Mouse (Mus musculus) frontal cortex, adult (tissue): ENCODE measurements around the gene Srp54c.

ENCODE experiments used
- ATAC-seq: cut with Nextera tagmentation; 2 replicates; pipeline ENCODE4 v1.9.2; 2017; ENCODE audit warnings: mild to moderate bottlenecking, moderate library complexity, mixed read lengths; ENCODE audit not compliant: low TSS enrichment

Srp54c gene

DNA sequence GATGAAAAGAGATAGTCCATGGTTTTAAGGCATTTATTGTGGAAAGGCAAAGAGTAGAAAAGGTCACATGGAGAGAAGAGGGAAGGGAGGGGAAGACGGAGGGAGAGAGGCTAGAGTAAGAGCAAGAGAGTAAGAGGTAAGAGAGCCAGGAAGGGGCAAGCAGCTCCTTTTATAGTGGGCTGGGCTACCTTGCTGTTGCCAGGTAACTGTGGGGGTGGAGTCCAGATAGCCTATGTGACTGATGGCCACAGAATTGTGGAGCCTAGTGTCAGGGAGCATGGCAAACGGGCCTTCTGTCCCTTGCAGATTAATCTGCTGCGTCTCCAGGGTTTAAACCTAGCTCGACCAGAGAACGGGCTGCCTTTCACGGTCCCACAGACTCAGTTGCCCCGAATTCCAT lies 81.9 kb downstream of the Srp54c start:
- no peak for ATAC-seq
